Mouse (Mus musculus) left cerebral cortex, postnatal 14 days (tissue): ENCODE measurements around the gene 2200002J24Rik. TPM values are rescaled to one million over a fixed set of nuclear protein-coding genes. Genes with fewer than 3 reads are reported as not detected.
A peak's percentile ranks its signal among the peaks of the same experiment; 100 is the strongest.
"Not testable (repeated sequence)": the region's sequence is repeated elsewhere in the genome, so short reads cannot be mapped to it uniquely, and the experiment has no call there.

Experiments
- DNase-seq, 2 experiments: peaks; one replicate each; pipeline ENCODE4 v3.0.0; 2021 to 2022; ENCODE audit warnings: low spot score in 2 of 2, mixed read lengths in 1 of 2
- intact Hi-C: fragments of 180-260 bp; cut with DNase I; formaldehyde crosslinking; loops from one replicate; pipeline ENCODE4 v1.15.1; 2025
- total RNA-seq, 2 experiments: library from RNA; stranded (reverse); gene quantifications; 2 replicates each; pipeline ENCODE4 v1.2.3; 2021

Gene 2200002J24Rik
- total RNA-seq, 2 experiments from 2014 or later = not detected

- no peak for DNase-seq
- intact Hi-C loops = loop anchor here (5.0 kb wide), 1 partner anchor 56 kb away; no protein-coding TSS in a partner anchor
These were observed 24.7 kb downstream of the 2200002J24Rik start for GRCm38 (mm10) chr7:30723274-30723953.

- intact Hi-C loops = no loop called here
- no peak for DNase-seq
These were observed 29.5 kb downstream of the 2200002J24Rik start for GRCm38 (mm10) chr7:30728214-30728613.

GRCm38 (mm10) chr7:30728739-30729395 lies 30.1 kb downstream of the 2200002J24Rik start:
- intact Hi-C loops = no loop called here
- DNase-seq = no peak

- DNase-seq = peak; percentile 96
- intact Hi-C loops = no loop called here
These were observed 30.8 kb downstream of the 2200002J24Rik start, which contains the start of gene Tmem147 for GRCm38 (mm10) chr7:30729396-30730063. TSS of gene Tmem147 (minus strand) at chr7:30729540.

GRCm38 (mm10) chr7:30730064-30730722 lies 31.5 kb downstream of the 2200002J24Rik start:
- intact Hi-C loops = not testable (repeated sequence)

GRCm38 (mm10) chr7:30736211-30736610 lies 37.5 kb downstream of the 2200002J24Rik start:
- intact Hi-C loops = no loop called here
- DNase-seq = no peak

More at GRCm38 (mm10) chr7:30730064-30730722, 31.5 kb downstream of the 2200002J24Rik start:
- DNase-seq = peak in 1 of 2 experiments; percentile 53

- intact Hi-C loops, DNase-seq: not testable (repeated sequence)
These were observed 43.8 kb downstream of the 2200002J24Rik start for GRCm38 (mm10) chr7:30742570-30742969.

- intact Hi-C loops = not testable (repeated sequence)
These were observed 44.9 kb downstream of the 2200002J24Rik start, which contains the start of gene Gapdhs for GRCm38 (mm10) chr7:30743617-30744016. TSS of gene Gapdhs (minus strand) at chr7:30743681.

GRCm38 (mm10) chr7:30744022-30744598 lies 45.4 kb downstream of the 2200002J24Rik start:
- intact Hi-C loops = no loop called here
- DNase-seq = no peak

More at GRCm38 (mm10) chr7:30743617-30744016, 44.9 kb downstream of the 2200002J24Rik start, which contains the start of gene Gapdhs:
- not testable (repeated sequence) for DNase-seq

- intact Hi-C loops = no loop called here
- DNase-seq = no peak
These were observed 48.9 kb downstream of the 2200002J24Rik start for GRCm38 (mm10) chr7:30747525-30748204.

Other genes with a start within 250 kb of the 2200002J24Rik start
- gene Kirrel2, start 241.2 kb upstream of the 2200002J24Rik start, total RNA-seq = 1 to 10 TPM; 6.1 to 8.0 TPM
- under 1 TPM; 0.35 to 0.53 TPM for gene Nphs1, start 240.6 kb upstream of the 2200002J24Rik start, total RNA-seq
- gene Prodh2, start 205.3 kb upstream of the 2200002J24Rik start, total RNA-seq = not detected
- gene Arhgap33, start 163.9 kb upstream of the 2200002J24Rik start, total RNA-seq = 100 to 1,000 TPM; 233 to 246 TPM
- gene Hspb6, start 146.7 kb upstream of the 2200002J24Rik start, total RNA-seq = 10 to 100 TPM in 1 of 2 experiments, 1 to 10 TPM in 1; 5.3 to 10.8 TPM
- gene Proser3, start 146.6 kb upstream of the 2200002J24Rik start, total RNA-seq = 1 to 10 TPM; 2.7 to 3.8 TPM
- gene Lin37, start 139.1 kb upstream of the 2200002J24Rik start, total RNA-seq = 10 to 100 TPM; 37.5 to 39.0 TPM
- 10 to 100 TPM; 60.2 to 61.4 TPM for gene U2af1l4, start 135.6 kb upstream of the 2200002J24Rik start, total RNA-seq
- 1 to 10 TPM; 3.8 to 4.6 TPM for gene Gm49396, start 135.6 kb upstream of the 2200002J24Rik start, total RNA-seq
- gene Psenen, start 135.3 kb upstream of the 2200002J24Rik start, total RNA-seq = 10 to 100 TPM; 81.0 to 81.3 TPM
- gene Igflr1, start 133.5 kb upstream of the 2200002J24Rik start, total RNA-seq = 1 to 10 TPM; 1.1 to 1.6 TPM
- gene Kmt2b, start 110.2 kb upstream of the 2200002J24Rik start, total RNA-seq = 10 to 100 TPM; 48.5 to 49.0 TPM
- not detected for gene Zbtb32, start 100.0 kb upstream of the 2200002J24Rik start, total RNA-seq
- under 1 TPM; 0.32 to 0.48 TPM for gene Upk1a, start 86.1 kb upstream of the 2200002J24Rik start, total RNA-seq
- 100 to 1,000 TPM; 783 to 807 TPM for gene Cox6b1, start 72.8 kb upstream of the 2200002J24Rik start, total RNA-seq
- gene Etv2, start 63.1 kb upstream of the 2200002J24Rik start, total RNA-seq = not detected
- 10 to 100 TPM; 67.9 to 69.0 TPM for gene Rbm42, start 48.6 kb upstream of the 2200002J24Rik start, total RNA-seq
- gene Haus5, start 33.9 kb upstream of the 2200002J24Rik start, total RNA-seq = 1 to 10 TPM; 5.9 to 6.5 TPM
- gene Pmis2, start 27.3 kb upstream of the 2200002J24Rik start, total RNA-seq = not detected
- gene Atp4a, start 13.3 kb downstream of the 2200002J24Rik start, total RNA-seq = 1 to 10 TPM in 1 of 2 experiments, under 1 TPM in 1; 0.78 to 1.0 TPM
- 100 to 1,000 TPM; 137 TPM for gene Tmem147, start 30.6 kb downstream of the 2200002J24Rik start, total RNA-seq
- not detected for gene Gapdhs, start 44.8 kb downstream of the 2200002J24Rik start, total RNA-seq
- 10 to 100 TPM in 1 of 2 experiments, 1 to 10 TPM in 1; 5.5 to 10.0 TPM for gene Sbsn, start 52.5 kb downstream of the 2200002J24Rik start, total RNA-seq
- gene Dmkn, start 64.8 kb downstream of the 2200002J24Rik start, total RNA-seq = 1 to 10 TPM; 3.6 to 4.2 TPM
- not detected for gene Krtdap, start 89.0 kb downstream of the 2200002J24Rik start, total RNA-seq
- gene Ffar2, start 124.8 kb downstream of the 2200002J24Rik start, total RNA-seq = under 1 TPM in 1 of 2 experiments, not detected in 1; 0.17 TPM
- under 1 TPM in 1 of 2 experiments, not detected in 1; 0.21 TPM for gene Ffar3, start 157.3 kb downstream of the 2200002J24Rik start, total RNA-seq
- gene Ffar1, start 162.6 kb downstream of the 2200002J24Rik start, total RNA-seq = not detected
- not detected for gene Cd22, start 181.4 kb downstream of the 2200002J24Rik start, total RNA-seq
- 100 to 1,000 TPM; 112 to 195 TPM for gene Mag, start 215.9 kb downstream of the 2200002J24Rik start, total RNA-seq
- gene Hamp2, start 225.8 kb downstream of the 2200002J24Rik start, total RNA-seq = not detected
- not detected for gene Hamp, start 245.1 kb downstream of the 2200002J24Rik start, total RNA-seq